Mouse (Mus musculus): Measurements from ENCODE around the gene Med20.
"Not testable (repeated sequence)": the region's sequence is repeated elsewhere in the genome, so short reads cannot be mapped to it uniquely, and the experiment has no call there.

Med20 gene

DNA sequence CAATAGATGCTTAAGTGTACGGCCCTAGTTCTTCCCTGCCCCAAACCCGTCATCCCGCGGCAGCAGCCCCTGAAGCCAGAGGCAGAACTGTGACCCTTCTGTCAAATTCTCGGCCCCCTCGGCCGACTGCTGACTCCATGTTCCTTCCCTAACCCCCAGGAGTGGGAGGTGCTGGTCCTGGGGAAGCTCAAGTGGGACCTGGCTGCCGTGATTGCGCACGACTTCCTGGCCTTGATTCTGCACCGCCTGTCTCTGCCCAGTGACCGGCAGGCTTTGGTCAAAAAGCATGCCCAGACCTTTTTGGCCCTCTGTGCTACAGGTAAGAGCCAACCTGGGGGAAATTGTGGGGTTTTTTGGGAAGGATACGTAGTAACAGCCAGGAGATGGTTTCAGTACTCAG is 14.1 kb upstream of the Med20 start:
- DNase-seq = no peak

DNA sequence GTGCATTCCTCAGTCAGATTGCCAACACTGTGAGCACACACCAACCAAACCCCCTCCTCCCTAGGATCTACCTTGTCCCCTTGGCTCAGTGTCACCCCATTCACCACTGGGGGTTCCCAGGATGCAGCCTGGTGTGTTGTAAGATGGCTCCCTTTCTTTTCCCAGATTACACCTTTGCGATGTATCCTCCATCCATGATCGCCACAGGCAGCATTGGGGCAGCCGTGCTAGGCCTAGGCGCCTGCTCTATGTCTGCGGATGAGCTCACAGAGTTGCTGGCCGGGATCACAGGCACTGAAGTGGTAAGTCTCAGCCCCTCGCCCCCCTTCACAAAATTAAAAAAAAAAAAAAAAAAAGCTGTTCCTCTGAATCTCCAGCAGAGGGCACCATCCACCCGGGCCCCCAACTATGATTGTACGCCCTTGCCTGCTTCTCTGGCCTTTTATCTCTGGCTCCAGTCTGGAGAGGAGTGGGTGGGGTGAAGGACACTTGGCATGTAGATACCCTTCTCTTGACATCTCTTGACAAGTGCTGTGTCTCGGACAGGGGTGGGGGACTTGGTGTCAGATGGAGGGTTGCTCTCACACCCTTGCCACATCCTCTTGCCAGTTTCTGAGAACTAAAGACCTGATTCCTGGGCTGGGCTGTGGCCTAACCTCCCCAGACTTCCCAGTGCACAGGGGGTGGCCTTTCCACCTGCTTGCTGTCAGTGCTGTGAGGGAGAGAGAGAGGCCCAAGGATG is 13.4 kb upstream of the Med20 start:
- peak; percentile 28 for DNase-seq

DNA sequence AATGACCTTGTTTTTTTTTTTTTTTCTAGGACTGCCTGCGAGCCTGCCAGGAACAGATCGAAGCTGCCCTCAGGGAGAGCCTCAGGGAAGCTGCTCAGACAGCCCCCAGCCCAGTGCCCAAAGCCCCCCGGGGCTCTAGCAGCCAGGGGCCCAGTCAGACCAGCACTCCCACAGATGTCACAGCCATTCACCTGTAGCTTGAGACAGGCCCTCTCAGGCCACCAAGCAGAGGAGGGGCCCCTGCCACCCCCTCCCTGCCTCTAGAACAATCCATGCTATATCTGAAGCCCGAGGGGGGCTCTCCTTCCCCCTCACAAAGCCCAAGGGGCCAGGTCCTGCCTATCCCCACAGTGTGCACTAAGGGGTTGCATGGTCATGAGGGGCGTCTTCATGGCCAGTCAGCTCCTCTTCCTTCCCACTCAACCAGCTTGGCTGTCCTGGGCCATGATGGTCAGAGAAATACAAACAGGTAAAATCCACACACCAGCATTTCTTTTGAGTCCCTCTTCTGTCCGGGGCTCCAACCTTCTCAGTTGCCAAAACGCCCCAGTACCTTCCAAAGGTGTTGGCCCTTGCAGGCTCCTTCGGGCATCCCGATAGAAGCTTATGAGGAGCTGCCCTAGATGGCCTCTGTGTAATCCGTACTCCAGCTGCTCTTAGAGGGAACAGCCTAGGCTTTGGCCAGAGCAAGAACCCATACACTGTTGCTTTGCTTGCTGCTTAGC is 12.6 kb upstream of the Med20 start:
- not testable (repeated sequence) for DNase-seq

DNA sequence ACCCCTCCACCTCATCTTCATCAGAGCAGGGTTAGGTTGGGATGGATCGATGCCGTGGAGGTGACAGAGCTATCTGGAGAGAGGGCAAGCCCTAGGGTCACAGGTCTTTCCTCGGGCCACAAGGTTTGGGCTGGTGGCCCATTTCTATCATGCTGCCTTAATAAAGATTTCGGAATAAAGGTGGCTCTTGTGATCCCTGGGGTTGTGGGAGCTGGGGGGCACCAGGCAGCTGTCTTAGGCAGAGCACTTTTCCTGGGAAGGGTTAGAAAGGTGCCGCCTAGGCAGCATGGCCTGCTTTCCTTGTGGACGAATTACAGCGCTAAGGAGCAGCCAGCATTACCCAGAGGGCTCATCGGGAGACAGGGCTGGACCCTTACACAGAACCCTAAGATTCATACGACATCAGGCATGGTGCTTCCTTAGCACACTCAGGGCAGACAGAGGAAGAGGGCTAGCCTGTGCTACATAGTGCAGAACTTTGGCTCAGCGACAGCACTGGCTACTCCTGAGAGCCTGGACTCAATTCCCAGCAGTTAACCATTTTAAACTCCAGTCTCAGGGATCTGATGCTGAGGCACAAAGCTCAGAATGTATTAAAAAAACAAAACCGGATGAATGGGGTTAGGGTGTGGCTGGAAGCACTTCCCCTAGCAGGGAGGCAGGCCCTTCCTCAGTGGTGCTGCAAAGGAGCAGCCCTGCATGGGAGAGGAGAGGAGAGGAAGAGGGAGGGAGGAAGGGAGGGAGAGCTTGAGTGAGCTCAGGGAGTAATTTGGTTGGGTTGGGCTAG is 11.7 kb upstream of the Med20 start:
- DNase-seq = peak; percentile 42

DNA sequence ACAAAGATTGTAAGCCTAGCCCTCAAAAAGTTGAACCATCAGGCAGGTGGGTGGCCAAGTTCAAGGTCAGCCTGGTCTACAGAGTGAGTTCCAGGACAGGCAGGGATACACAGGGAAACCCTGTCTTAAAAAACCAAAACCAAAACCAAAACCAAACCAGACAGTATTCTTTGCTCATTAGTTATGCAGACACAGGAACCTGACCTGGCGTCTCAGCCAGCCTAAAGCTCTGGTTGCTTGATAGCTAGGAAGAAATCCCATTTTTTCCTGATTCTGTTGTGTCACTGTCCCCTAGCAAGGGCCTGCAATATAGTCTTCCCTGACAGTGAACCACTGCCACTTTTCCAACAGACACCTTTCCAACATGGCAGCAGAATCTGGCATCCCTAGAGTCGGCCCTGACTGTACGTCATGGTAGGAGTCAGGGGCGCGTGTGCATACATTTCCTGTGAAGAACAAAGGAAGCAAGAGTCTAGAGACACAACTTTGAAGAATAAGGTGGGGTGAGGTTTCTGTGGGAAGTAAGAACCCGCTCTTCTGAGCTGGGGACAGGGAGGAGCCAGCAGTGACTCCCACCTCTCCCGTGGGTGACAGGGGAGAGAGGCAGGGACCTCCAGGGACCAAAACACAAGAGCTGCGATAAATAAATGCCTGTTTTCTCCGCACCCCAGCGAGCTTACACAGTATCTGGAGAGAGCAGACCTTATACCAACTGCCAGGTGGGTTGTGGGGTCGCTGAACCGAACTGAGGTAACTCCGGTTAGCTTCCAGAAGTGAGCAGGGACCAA is 10.6 kb upstream of the Med20 start:
- DNase-seq = no peak

DNA sequence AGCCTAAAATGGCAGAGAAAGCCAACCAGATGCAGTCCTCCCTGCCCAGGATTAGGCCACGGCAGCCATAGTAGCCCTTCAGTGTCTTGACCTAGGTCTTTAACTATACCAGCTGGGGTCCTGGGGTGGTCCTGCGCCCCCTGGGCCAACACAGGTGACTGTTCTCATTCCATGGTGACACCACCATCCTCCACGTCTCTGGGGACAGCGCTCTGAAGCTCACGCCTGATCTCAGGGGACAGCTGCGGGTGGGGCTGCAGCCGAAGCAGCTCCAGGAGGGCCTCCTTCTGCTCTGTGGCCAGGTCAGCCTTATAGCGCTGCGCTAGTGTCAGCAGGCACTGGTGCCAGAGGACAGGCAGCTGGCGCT is 10.0 kb upstream of the Med20 start:
- no peak for DNase-seq

DNA sequence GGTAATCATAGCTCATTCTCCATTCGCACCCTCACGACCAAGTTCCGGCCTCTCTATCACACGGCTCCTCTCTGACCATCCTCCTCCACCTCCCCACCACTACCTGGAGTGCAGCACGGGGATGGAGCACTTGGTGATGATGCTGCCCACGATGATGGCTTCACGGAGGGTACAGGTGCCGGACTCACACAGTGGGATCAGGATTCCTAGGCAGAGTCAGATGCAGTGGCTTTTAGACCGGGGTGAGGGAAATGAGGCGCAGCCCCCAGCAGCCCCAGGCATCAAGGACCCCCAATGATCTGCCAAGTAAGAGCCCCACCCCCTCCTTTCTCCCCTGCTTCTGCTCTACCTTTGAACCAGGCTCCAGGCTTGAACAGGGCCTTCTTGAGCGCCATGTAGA is 9.1 kb upstream of the Med20 start:
- DNase-seq = no peak

DNA sequence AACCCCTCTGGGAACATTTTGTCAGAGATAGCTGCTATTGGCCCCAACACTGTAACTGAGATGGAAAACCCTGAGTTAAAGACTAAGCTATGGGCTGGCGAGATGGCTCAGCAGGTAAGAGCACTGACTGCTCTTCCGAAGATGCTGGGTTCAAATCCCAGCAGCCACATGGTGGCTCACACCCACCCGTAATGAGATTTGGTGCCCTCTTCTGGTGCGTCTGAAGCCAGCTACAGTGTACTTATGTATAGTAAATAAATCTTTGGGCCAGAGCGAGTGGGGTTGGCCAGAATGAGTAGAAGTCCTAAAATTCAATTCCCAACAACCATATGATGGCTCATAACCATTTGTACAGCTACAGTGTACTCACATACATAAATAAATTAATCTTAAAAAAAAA is 5.2 kb upstream of the Med20 start:
- DNase-seq = peak; percentile 45

DNA sequence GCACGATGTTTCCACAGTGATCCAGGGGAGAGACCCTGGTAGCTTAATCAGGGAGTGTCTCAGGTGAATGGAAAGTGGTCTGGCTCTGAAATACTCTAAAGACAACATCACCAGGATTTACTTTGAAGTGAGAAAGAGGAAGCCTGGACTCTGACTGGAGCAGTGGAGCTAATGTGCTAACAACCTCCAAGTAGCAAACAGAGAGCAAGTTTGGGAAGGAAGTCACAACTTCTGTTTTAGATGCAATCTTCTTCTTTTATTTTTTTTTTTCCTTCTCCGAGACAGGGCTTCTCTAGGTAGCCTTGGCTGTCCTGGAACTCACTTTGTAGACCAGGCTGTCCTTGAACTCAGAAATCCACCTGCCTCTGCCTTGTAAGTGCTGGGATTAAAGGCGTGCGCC is 2.2 kb upstream of the Med20 start:
- DNase-seq = no peak

DNA sequence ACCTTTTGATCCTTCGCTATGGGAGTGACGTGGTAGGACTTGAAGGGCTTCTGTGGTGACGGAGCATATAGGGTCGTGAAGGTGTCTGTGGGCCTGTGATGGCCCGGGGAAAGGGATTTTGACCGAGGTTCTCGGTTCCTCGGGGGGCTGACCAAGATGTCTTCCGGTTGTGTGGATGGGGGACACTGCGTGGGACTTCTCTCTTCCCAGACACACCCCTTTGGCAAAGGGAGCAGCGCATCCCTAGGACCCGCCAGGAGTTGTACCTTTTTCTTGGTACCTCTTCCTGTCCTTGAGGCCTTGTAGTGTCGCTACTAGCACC is 240 bp downstream of the Med20 start:
- no peak for DNase-seq

DNA sequence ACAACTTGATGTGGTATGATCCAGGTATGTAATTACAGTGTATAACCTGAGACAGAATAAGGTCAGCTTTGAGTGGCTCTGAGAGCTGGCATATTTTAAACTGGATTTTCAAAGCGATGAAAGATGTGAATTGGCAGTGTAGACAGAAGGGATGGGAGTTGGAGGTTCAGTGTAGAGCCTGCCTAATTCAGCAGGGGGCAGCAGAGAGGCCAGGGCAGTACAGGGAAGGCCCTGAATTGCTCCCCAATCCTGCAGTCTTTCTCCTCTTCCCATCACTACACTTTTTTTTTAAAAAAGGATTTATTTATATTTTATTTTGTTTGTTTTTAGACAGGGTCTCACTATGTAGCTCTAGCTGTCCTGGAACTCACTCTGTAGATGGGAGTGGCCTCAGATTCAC is 2.6 kb downstream of the Med20 start:
- DNase-seq = peak; percentile 66

DNA sequence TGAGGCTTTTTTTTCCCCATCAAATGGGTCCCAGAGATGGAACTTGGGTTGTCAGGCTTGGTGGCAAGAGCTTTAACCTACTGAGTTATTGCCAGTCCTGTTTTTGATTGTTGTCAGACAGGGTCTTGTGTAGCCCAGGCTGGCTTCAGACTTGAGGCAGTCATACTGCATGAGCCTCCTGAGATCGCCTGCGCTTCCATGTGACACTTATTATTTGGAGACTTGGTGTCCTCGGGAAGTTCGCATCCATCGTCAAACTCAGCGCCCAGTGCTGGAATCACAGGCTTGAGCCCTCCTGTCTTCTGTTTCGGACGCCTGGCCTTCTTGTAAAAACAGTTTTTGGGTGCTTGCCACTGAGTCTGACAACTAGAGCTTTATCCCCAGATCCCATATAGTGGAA is 4.7 kb downstream of the Med20 start:
- DNase-seq = no peak

DNA sequence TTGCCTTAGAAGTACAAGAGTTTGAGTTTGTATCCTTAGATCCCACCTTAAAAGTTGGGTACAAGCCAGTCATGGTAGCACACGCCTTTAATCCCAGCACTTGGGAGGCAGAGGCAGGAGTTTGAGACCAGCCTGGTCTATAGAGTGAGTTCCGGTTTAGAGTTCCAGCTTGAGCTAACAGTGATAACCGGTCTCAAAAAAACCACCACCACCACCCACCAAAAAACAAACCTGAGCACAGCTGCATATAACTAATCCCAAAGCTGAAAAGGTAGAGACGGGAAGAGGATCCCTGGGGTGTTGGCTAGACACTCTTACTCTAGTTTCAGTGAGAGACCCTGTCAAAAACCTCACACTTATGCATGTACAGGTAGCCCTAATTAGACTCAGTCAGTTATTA is 5.3 kb downstream of the Med20 start:
- no peak for DNase-seq

DNA sequence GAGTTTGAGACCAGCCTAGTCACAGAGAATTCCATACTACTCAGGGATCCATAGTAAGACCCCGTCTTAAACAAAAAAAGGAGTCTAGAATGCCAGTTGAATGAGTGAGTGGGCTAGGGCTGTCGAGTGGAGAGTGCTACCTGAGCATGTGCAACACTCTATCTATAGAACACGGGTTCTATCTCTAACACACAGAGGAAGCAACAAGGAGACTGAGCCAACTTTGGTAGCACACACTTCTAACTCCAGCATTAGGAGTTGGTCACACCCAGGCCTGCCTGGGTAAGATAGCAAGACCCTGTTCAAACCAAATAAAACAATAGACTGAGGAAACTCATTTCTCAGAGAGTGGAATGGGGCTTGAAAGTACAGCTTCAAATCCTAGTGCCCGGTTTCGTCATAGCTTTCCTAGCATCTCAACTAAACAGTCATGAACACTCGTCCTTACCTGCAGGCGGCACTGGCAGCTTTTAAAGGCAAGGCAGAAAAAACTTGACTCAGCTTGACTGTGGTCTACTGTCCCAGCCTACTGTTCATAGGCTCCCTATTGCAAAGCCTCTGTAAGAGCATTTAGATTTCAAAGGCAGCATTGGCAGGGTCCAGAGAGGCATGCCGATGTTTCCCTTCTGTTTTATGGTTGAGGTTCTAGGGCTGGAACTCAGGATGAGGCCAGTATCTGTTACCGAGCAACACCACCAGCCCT is 6.4 kb downstream of the Med20 start:
- DNase-seq = no peak

DNA sequence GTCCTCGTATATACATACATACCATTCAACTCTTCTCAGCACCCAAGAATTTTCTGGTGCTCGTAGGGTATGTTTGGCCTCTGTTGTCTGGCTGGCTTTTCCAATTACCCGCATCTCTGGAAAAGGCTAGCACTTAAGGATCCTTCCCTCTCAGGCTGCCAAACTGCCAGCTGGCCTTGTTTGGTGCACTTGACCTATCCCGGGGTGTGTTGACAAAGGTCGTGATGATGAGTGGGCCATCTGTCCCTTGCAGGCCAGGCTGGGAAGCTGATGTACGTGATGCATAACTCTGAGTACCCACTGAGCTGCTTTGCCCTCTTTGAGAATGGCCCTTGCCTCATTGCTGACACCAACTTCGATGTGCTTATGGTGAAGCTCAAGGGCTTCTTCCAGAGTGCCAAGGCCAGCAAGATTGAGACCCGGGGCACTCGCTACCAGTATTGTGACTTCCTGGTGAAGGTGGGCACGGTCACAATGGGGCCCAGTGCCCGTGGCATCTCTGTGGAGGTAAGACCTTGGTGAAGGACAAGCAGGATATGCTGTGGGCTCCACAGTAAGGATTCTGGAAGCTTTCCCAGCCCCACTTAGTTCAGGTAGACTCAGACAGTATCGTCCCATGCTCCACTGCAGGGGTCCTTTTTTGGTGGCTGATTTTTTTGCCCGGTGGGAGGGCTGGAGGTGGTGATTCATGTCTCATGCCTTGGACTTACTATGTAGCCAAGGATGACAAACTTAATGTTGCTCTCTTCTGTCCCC is 7.4 kb downstream of the Med20 start:
- DNase-seq = no peak

DNA sequence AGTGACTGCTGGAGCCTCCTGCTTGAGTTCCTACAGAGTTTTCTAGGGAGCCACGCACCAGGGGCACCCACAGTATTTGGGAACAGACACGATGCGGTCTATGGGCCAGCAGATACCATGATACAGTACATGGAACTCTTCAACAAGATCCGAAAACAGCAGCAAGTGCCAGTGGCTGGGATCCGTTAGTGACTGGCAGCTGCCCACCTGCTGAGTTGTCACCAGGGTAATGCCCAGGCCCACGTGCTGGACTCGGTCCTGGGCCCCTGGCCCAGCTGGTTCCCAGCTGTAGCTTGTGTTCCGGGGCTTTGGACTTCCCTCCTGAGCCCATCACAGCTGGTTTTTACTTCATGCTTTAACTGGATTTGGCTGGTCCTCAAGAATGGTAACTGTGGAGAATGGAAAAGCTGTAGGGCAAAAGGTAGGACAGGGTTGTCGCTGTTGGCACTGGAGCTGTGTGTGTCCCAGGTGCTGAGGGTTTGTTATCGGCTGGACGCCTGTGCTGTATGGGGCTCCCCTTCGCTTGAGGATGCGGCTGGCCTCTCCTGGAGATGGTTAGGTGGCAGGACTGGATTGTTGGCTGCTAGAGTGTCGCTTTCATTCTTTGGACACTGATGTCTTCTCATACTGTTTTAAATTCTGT is 11.7 kb downstream of the Med20 start:
- no peak for DNase-seq

DNA sequence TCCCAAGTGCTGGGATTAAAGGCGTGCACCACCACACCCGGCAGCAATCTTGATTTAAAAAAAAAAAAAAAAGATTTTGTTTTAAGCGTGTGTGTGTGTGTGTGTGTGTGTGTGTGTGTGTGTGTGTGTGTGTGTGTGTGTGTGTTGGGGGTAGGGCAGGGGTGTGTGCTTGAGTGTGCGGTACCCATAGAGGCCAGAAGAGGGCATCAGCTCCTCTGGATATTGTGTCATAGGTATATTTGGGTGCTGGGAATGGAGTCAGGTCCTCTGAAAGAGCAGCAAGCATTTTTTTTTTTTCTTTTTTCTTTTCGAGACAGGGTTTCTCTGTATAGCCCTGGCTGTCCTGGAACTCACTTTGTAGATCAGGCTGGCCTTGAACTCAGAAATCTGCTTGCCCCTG is 13.2 kb downstream of the Med20 start:
- DNase-seq = not testable (repeated sequence)

DNA sequence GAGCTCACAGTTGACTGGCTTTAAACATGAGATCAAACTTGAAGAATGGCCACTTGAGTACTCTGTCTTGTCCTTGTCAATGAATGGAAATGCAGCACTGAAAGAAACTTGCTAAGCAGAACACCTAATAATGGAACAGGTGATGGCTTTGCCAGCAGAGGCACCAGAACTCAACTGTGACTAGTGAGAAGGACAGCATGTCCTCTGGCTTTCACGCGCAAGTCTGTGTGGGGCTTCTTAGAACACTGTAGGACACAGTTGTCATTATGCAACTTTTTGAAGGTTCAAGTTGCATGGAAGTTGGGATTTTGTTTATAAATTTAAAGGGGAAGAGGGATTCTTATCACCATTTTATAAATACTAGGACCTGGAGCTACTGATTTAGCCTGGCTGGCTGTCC is 13.7 kb downstream of the Med20 start:
- no peak for DNase-seq

DNA sequence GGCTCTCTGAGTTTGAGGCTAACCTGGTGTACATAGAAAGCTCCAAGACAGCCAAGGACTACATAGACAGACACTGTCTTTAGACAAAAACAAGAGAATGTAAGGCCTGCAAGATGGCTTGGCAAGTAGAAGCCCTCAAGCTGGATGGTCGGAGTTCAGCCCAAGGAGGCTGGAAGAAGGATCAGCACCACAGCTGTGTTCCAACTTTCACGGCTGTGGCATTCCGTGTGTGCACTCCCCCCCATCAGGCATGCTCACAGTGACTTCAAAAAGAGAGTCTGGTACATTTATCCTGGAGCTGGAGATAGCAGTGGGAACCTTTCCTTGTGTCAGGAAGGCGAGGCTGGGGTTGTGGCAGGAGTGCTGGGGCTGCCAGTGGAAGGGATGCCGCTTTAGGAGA is 14.6 kb downstream of the Med20 start:
- peak; percentile 27 for DNase-seq

DNA sequence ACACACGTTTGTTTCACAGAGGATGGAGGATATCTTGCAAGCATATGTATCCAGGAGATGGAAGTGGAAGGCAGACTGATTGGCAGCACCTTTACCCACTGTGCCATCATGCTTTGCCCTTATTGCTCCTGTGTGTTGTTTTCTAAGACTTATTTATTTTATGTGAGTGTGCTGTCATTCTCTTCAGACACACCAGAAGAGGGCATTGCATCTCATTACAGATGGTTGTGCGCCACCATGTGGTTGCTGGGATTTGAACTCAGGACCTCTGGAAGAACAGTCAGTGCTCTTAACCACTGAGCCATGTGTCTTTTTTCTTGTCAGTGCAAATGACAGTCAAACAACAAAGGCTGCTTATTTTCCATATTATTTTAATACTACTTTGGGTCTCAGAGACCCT is 16.4 kb downstream of the Med20 start:
- no peak for DNase-seq
